Mouse (Mus musculus) embryo, embryonic 10 days (tissue): ENCODE results near the gene Zfp764.
A peak's percentile ranks its signal among the peaks of the same experiment; 100 is the strongest.
"Not testable (repeated sequence)": the region's sequence is repeated elsewhere in the genome, so short reads cannot be mapped to it uniquely, and the experiment has no call there.

Source experiments
- DNase-seq: peaks from one replicate; pipeline ENCODE4 v3.0.0-alpha.2; 2015; ENCODE audit warnings: low spot score

Zfp764 gene

GRCm38 (mm10) chr7:127406002-127406987 lies at the start of gene Zfp764:
Zfp764 (minus strand) TSS chr7:127406822.
- DNase-seq, result peak; percentile 95

GRCm38 (mm10) chr7:127454905-127455304 lies 48.3 kb upstream of the Zfp764 start:
- DNase-seq, result no peak

GRCm38 (mm10) chr7:127453056-127453455 lies 46.4 kb upstream of the Zfp764 start:
- no peak for DNase-seq

GRCm38 (mm10) chr7:127449966-127450365 lies 43.3 kb upstream of the Zfp764 start:
- DNase-seq, result no peak

- DNase-seq, result peak; percentile 98
Measured at GRCm38 (mm10) chr7:127448521-127449300, 42.1 kb upstream of the Zfp764 start, which contains the start of gene Zfp689. Zfp689 (minus strand) TSS chr7:127449158.

- no peak for DNase-seq
Measured at GRCm38 (mm10) chr7:127443976-127444375, 37.4 kb upstream of the Zfp764 start.

- no peak for DNase-seq
Measured at GRCm38 (mm10) chr7:127437724-127438123, 31.1 kb upstream of the Zfp764 start.

GRCm38 (mm10) chr7:127435206-127435605 lies 28.6 kb upstream of the Zfp764 start:
- DNase-seq, result no peak

GRCm38 (mm10) chr7:127426354-127426753 lies 19.7 kb upstream of the Zfp764 start:
- DNase-seq, result no peak

- DNase-seq, result no peak
Measured at GRCm38 (mm10) chr7:127425911-127426310, 19.3 kb upstream of the Zfp764 start.

- DNase-seq, result no peak
Measured at GRCm38 (mm10) chr7:127425291-127425690, 18.7 kb upstream of the Zfp764 start.

- peak; percentile 33 for DNase-seq
Measured at GRCm38 (mm10) chr7:127422247-127422646, 15.6 kb upstream of the Zfp764 start.

- peak; percentile 98 for DNase-seq
Measured at GRCm38 (mm10) chr7:127421388-127422191, 15.0 kb upstream of the Zfp764 start, which contains the start of gene Zfp688. Zfp688 (minus strand) TSS chr7:127422068.

- DNase-seq, result no peak
Measured at GRCm38 (mm10) chr7:127411418-127411817, 4.8 kb upstream of the Zfp764 start.

- DNase-seq, result not testable (repeated sequence)
Measured at GRCm38 (mm10) chr7:127404101-127404500, 2.5 kb downstream of the Zfp764 start.

- no peak for DNase-seq
Measured at GRCm38 (mm10) chr7:127402980-127403379, 3.6 kb downstream of the Zfp764 start.

- no peak for DNase-seq
Measured at GRCm38 (mm10) chr7:127400355-127400754, 6.3 kb downstream of the Zfp764 start.

GRCm38 (mm10) chr7:127393944-127394333 lies 12.7 kb downstream of the Zfp764 start:
- peak; percentile 11 for DNase-seq

GRCm38 (mm10) chr7:127393157-127393943 lies 13.3 kb downstream of the Zfp764 start, which contains the start of gene E430018J23Rik:
E430018J23Rik (minus strand) TSS chr7:127393629.
- peak; percentile 99 for DNase-seq

- no peak for DNase-seq
Measured at GRCm38 (mm10) chr7:127392251-127392824, 14.3 kb downstream of the Zfp764 start.
